Mouse (Mus musculus) left cerebral cortex, postnatal 14 days (tissue): Measurements from ENCODE around the gene Izumo1r. TPM values are rescaled to one million over a fixed set of nuclear protein-coding genes. Genes with fewer than 3 reads are reported as not detected.
"Not testable (repeated sequence)": the region's sequence is repeated elsewhere in the genome, so short reads cannot be mapped to it uniquely, and the experiment has no call there.

ENCODE experiments used
- DNase-seq, 2 experiments: peaks; one replicate each; pipeline ENCODE4 v3.0.0; 2021 to 2022; ENCODE audit warnings: low spot score in 2 of 2, mixed read lengths in 1 of 2
- intact Hi-C: fragments of 180-260 bp; cut with DNase I; formaldehyde crosslinking; loops from one replicate; pipeline ENCODE4 v1.15.1; 2025
- total RNA-seq, 2 experiments: library from RNA; stranded (reverse); gene quantifications; 2 replicates each; pipeline ENCODE4 v1.2.3; 2021

The Izumo1r gene
- total RNA-seq, 2 experiments from 2014 or later: not detected

DNA sequence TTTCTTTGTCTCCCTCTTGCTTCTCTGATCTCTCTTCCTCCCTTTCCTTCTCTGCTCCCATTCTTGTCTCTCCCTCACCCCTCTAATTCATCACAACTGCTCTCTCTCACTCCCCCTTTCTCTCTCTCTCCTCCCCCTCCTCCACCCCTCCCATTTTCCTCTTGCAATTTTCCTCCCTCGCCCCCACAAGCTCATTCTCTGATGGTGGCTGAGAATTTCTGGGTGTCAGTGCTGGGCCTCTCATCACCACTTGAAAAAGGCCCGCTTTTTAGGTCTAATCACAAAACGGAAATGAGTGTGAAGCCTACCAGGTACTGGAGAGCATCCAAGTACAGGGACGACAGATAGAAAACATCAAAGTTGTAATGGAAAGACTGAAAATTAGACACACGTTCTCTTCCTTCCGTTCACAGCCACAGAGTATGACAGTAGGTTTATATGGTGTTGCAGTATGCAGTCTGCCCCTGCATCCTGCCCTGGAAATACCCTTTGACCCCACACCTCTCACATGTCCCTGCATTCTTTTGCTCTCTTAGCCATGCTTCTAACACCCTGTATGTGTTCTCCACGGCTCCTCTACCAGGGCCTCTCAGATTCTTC is 4.2 kb upstream of the Izumo1r start:
- peak in 1 of 2 experiments; percentile 20 for DNase-seq
- intact Hi-C loops: no loop called here

DNA sequence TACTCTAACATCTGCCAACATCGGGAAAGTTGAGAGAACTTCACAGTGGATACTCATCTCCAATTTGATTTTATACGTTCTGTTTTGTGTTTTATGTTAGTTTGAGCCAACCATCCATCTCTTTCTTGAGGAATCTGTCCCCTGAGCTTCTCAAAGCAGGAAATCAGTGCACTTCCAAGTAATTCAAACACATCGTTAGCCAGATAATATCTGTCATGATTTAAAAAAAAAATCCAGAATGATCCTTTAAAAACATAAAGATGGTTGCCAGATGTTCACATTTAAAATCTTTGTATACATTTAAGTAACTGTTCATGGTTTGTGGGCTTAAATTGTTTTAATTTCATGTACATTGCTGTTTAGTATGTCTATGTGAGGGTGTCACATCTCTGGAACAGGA is 2.2 kb upstream of the Izumo1r start:
- DNase-seq: no peak
- intact Hi-C loops: no loop called here

DNA sequence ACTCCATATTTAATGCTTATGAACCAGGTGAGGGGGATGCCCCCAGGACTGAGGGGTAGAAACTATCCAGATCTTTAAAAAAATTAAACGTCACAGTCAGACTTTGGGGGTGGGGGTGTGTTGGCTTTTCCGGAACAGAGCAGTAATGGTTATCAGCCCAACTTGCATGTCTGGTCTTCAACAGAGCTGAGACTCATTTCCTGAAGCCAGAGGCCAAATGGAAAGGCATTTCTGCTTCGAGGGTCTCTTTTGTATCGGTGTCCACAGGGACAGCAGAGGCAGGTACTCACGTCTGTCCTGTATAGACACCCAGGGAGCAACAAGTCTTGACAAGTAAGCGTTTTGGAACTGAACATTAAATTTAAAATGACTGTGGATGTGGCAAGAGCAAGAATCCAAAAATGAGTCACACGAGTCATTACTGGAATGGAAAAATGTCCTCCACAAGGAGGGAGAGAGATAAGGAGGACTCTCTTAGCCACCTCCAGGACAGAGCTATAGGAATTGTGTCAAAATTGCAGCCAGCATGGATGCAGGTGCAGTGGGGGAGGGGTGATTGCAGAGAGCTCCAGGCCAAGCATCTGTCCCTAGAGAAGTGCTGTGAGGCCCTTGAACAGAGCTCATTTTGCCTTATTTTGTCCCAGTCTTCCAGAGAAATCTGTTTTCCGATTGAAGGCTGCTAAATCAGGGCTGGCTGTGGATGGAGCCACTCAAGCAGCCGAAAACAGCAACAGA is 1.2 kb upstream of the Izumo1r start:
- intact Hi-C loops: no loop called here
- DNase-seq: peak in 1 of 2 experiments; percentile 19

- no peak for DNase-seq
- intact Hi-C loops: no loop called here
Measured at GRCm38 (mm10) chr9:14903006-14903405, 743 bp downstream of the Izumo1r start.

- intact Hi-C loops: no loop called here
- DNase-seq: no peak
Measured at GRCm38 (mm10) chr9:14902416-14902815, 1.3 kb downstream of the Izumo1r start.

DNA sequence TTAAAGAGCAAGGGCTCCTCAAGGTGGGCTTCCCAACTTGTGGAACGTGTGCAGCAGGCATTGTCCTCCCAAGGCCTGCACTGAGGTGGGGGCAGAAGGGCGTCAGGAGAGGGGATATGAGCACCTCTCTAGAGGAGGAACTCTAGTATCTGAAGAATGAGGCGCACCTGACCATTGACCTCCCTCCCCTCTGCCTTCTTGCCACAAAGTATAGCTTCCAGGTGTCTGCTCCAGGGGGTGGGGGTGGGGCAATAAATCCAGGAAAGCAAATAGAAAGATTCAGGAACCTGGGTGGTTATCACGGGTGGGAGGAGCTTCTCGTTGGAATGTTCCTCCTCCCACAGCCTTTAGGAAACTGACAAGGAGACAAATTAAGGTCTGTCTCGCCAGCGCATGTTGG is 2.0 kb downstream of the Izumo1r start:
- no peak for DNase-seq
- intact Hi-C loops: no loop called here

DNA sequence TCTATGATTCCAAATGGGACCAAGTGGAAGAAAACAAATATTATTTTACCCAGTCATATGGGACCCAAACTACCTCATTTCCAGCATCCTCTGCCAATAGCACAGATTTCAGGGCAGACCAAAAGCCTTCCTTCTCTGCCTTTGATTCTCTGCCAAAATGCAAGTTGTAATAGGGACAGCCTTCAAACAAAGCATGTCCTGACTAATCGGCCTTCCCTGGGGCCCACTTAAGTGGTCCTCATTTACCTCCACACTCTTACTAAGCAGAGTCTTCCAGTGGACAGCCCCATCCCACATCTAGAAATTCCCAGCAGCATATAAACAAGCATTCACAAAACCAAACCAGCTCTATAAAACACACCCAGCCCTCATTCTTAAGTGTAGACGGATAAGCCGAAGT is 6.6 kb downstream of the Izumo1r start:
- no peak for DNase-seq
- intact Hi-C loops: no loop called here

DNA sequence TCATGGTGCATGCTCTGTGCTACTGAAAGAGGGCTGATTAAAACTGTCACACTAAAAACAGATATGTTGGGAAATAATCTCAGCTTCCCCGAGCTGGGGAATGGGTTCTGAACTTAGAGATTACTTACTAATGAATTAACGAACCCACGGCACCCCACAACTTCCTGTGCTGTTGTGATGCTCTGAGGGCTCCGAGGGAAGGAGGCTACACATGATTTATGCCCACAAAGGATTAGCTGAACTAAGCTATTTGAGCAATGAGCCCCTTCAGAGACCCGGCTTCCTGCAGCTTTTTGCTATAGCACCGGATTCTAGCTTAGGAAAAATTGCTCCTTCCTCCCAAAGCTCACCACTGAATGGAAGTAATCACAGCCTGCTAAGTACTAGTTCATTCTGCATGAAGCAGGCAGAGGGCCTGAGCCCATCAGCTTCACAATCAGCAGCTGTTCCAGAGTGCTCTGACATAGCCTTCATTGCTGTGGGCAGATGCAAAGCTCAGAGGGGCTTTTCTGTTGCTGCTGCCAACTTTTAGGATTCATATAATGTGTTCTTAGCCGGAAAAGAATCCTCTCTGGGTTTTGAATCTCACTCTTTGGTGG is 8.4 kb downstream of the Izumo1r start:
- DNase-seq: no peak
- intact Hi-C loops: no loop called here

GRCm38 (mm10) chr9:14894628-14895027 is 9.1 kb downstream of the Izumo1r start:
- no peak for DNase-seq
- intact Hi-C loops: no loop called here

- no peak for DNase-seq
- intact Hi-C loops: no loop called here
Measured at GRCm38 (mm10) chr9:14893388-14893787, 10.4 kb downstream of the Izumo1r start.

DNA sequence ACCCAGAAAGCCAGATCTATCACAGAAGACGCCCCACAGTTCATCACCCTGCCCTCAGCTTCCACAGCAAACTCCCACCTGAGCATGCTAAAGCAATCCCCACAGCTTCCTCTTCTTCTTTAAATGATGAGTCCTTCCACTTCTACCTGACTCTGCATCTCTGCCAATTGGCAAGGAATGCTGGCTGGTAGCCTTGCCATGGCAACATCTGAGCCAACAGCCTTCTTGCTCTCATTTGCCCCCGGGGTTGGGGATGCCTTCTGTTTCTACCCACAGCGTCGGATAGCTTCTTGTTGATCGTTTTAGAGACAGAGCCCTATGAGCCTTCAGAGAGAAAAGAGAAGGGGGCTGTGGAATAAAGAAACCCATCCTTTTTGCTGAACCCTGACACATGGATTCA is 11.9 kb downstream of the Izumo1r start:
- no peak for DNase-seq
- intact Hi-C loops: no loop called here

DNA sequence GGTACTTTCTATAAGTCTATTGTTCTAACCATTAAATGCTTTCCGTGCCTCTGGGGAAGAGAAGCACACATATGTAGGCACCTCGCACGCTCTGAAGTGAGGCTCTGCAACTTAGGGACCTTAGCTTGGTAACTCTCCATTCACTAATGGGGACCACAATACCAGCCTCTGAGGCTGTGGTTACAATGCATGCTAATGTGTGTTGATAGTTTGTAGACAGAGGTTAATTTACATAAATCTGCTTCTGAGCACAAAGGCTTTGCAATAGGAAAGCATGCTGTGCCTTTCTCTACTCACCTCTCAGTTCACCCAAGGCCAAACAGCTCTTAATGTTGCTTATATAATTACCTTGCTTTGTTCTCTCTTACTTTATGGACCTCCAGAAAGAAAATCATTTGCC is 13.1 kb downstream of the Izumo1r start:
- intact Hi-C loops: no loop called here
- DNase-seq: no peak

- intact Hi-C loops: no loop called here
- DNase-seq: no peak
Measured at GRCm38 (mm10) chr9:14888671-14889070, 15.1 kb downstream of the Izumo1r start.

GRCm38 (mm10) chr9:14887787-14888382 is 15.9 kb downstream of the Izumo1r start:
- DNase-seq: no peak
- intact Hi-C loops: no loop called here

DNA sequence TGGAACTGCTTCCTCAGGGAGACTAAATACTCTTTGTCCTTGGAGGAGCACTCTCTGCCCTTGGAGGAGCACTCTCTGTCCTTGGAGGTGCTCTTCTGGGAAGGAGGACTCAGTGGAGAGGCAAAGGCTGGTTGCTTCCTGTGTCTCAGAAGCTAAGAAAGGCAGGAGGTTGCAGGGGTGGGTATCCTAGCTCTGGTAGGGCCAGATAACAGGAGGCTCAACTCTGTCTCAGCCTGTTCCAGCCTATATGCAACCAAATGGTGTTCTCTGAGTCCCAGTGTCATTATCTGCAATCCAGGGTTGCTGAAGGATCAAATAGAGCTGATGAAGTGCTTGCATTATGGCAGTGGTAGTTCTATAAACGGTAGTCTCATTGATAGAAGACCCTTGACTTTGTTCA is 17.8 kb downstream of the Izumo1r start:
- DNase-seq: no peak
- intact Hi-C loops: no loop called here

DNA sequence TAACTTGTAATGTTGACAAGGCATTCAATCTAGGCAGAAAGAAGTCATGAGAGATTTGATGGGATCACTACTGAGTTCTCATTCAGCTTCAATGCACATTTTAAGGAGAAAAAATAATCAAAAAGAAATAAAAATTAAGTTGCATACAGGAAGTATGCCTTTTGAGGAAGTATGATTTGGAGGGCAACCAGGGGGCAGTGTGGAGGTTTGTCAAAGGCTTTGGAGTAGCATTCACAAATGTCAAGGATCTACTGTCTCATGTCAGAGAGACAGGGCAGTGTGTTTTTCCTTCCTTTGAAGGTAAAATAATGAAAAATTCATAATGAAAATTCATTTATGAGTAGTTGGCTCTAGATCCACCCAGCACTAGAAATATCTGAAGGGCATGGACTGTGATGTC is 18.6 kb downstream of the Izumo1r start:
- no peak for DNase-seq
- intact Hi-C loops: no loop called here

DNA sequence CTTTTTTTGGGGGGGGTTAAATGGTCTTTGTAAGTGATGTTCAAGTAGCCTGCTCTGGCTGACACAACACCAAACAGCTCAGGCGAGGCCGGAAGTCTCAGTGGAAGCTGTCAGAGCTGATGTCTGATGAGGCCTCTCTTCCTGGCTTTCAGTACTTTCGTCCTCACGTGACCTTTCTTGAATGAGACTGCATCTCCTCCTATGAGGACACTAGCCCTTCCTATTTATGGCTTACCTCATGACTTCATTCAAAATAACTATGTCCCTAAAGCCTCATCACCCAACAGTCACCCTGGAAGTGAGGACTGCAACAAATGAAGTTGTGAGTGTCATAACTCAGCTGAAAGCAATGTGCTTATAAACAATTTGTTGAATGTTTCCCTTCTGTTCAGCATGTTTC is 19.1 kb downstream of the Izumo1r start:
- intact Hi-C loops: no loop called here
- DNase-seq: no peak

- intact Hi-C loops, DNase-seq: not testable (repeated sequence)
Measured at GRCm38 (mm10) chr9:14876566-14876965, 27.2 kb downstream of the Izumo1r start.

DNA sequence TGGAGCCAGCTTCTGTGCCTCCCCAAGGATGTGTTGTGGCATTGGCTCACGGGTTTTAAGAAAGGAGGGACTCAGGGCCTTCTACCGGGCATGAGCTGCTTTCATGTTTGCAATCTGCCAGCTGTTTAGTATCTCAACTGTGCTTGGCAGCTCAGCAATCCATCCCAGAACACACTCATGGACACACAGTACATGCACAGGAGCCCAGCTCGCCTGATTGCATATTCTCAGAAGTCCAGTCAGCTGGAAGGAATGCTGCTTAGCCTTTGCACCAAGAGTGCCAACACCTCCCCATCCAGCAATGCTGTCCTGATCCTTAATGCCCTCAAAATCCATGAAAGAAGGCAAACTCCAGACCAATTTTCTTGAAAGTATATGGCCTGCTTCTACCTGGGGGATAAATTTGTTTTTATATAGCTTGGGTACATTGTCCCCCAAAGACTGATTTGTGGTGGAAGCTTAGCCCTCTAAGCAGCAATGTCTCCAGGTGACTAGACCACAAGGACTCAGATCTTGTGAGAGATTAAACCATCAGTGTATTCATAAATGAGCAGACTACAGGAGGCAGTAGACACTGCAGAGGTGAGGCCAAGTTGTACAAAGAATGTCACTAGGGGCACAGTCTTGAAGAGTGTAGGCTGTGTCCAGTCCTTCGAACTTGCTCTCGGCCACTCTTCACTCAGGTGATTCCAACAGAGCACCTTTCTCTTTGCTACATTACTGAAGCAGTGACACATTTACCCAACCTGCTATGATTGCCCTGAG is 27.8 kb downstream of the Izumo1r start:
- no peak for DNase-seq
- intact Hi-C loops: no loop called here
